Mouse (Mus musculus): ENCODE data around the gene C1qtnf1.

DNA sequence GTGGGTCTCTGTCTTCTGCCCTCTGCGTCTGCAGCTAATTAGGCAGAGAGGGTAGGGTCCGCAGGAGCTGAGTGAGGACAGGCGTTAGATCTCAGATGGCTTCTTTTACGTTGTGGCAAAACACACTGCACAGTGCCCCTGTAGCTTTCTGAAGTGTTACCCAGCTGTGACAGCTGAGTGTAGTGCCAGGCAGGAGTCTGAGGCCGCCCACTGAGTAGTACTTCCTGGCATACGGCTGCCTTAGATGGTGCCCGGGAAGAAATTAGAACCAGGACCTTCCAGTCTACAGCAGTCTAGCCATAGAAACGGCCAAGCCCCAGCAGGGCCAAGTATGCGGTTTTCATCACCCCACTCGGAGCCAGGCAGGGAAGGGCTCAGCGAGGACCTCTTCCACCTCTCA, 57.3 kb downstream of the C1qtnf1 start:
- no peak for TF ChIP-seq CTCF (IDR thresholded peaks at IDR 0.05; ENCODE audit: low read depth)
- no peak for TF ChIP-seq EP300 (IDR thresholded peaks at IDR 0.05; ENCODE audit: low read depth)
